Mouse (Mus musculus): ENCODE measurements at regions not wholly inside any gene's neighbourhood (a gene's known extent, or its start where the extent isn't known, plus 50 kb on each side); places are given as distances from the start of the nearest gene placed in this dataset.

DNA sequence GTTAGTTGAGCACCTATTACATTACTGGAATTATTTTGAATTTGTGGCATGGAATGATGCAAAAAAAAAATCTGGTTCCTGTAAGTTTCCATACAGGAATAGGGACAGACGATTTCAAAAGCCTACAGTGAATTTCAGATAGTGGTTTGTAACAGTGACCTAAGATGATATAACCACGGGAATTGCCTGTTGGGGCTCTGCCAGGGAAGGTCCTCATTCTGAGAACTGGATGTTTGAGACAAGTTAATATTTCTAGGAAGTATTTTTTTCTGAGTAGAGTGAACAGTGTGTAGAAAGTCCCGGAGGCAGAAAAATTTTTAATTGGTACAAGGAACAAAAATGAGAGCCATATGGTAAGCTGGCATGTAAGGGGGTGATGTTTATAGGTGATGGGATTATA, 171.3 kb upstream of the Prickle1 start:
- TF ChIP-seq CTCF (IDR thresholded peaks at IDR 0.05; ENCODE audit: insufficient read depth, low read length), result no peak
- TF ChIP-seq POLR2A (IDR thresholded peaks at IDR 0.05; ENCODE audit: borderline replicate concordance, extremely low read depth, low read depth, low read length), result no peak

Measured in lung, adult 2 months (tissue).